Mouse (Mus musculus) kidney, embryonic 14.5 days (tissue): ENCODE results near the gene Rcor3. TPM values are rescaled to one million over a fixed set of nuclear protein-coding genes. Genes with fewer than 3 reads are reported as not detected.

ENCODE experiments used
- ATAC-seq: fragments of 200-750 bp; cut with Nextera tagmentation; 2 replicates; pipeline ENCODE4 v1.8.0; 2017; ENCODE audit warnings: moderate number of reproducible peaks, mild to moderate bottlenecking, moderate TSS enrichment, moderate library complexity; ENCODE audit not compliant: low FRiP score, low TSS enrichment
- H3K27ac ChIP-seq: fragments of 300-500 bp; sonication (generic); 2 replicates; pipeline ENCODE4 v1.5.1; 2014; ENCODE audit warnings: low read depth, mild to moderate bottlenecking, low read length, moderate library complexity, mixed read lengths
- H3K27me3 ChIP-seq: fragments of 300-500 bp; sonication (generic); 2 replicates; pipeline ENCODE4 v1.6.1; 2014; ENCODE audit warnings: mild to moderate bottlenecking, low read length; ENCODE audit not compliant: control insufficient read depth, insufficient read depth
- H3K36me3 ChIP-seq: fragments of 300-500 bp; sonication (generic); 2 replicates; pipeline ENCODE4 v1.6.1; 2014; ENCODE audit warnings: low read length, mixed read lengths; ENCODE audit not compliant: control insufficient read depth, insufficient read depth
- H3K4me1 ChIP-seq: fragments of 300-500 bp; sonication (generic); 2 replicates; pipeline ENCODE4 v1.6.1; 2014; ENCODE audit warnings: low read length, mixed read lengths; ENCODE audit not compliant: control insufficient read depth, insufficient read depth
- H3K4me2 ChIP-seq: fragments of 300-500 bp; sonication (generic); replicated peaks from 2 replicates; pipeline ENCODE4 v1.6.1; 2014; ENCODE audit warnings: low read depth, mild to moderate bottlenecking, low read length
- H3K4me3 ChIP-seq: fragments of 300-500 bp; sonication (generic); 2 replicates; pipeline ENCODE4 v1.5.1; 2014; ENCODE audit warnings: mild to moderate bottlenecking, low read length
- H3K9ac ChIP-seq: fragments of 300-500 bp; sonication (generic); 2 replicates; pipeline ENCODE4 v1.6.1; 2014; ENCODE audit warnings: low read depth, mild to moderate bottlenecking, low read length, moderate library complexity
- H3K9me3 ChIP-seq: fragments of 300-500 bp; sonication (generic); 2 replicates; pipeline ENCODE4 v1.6.1; 2016; ENCODE audit warnings: low read length; ENCODE audit not compliant: control insufficient read depth
- WGBS: fragments of 180-500 bp; shearing (Covaris S2); extraction: QIAGEN DNeasy Blood & Tissue Kit; methylation state at CpG from one replicate; pipeline ENCODE4 v1.1.7; 2014; 5-methylcytosine and 5-hydroxymethylcytosine counted together
- polyA plus RNA-seq: library from polyadenylated mRNA; unstranded; fragments of >200 nt; fragmentation: Nextera tagmentation; extraction: Ambion mirVana; gene quantifications from 2 replicates; pipeline ENCODE4 v1.2.1, GENCODE M21; 2014

Gene Rcor3
- polyA plus RNA-seq, 1 experiment from 2014 or later: 25.1 TPM

DNA sequence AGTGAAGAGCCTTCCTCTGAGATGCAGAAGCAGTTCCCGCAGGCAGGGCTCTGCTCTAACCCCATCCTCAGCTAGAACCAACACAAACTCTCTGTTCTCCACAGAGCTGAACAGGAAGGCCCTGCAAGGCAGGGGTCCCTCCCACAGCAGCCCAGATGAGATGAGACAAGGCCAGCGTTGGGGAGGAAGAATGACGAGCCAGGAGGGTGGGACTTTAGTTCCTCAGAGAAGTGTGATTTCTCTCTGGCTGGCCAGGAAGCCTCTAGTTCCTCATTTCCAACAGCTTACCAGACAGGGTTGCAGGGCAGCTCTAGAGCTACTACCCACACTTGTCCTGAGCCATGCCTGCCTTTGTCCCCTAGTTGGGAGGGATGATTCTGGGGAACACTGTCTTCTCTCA is 59.5 kb downstream of the Rcor3 start:
- ATAC-seq: no peak
- peaks cover 10% of the 10 kb centered on the region for H3K9me3 ChIP-seq
- H3K4me3 ChIP-seq: no peak overlapping the region
- peaks cover 23% of the 10 kb centered on the region for H3K4me1 ChIP-seq
- peak overlapping the region; percentile 76 for H3K27ac ChIP-seq
- H3K36me3 ChIP-seq: no peaks in the 10 kb centered on the region
- 29% methylated on average over 3 of the region's 3 CpGs for WGBS
- no peaks in the 10 kb centered on the region for H3K27me3 ChIP-seq
- no peak overlapping the region for H3K9ac ChIP-seq
- no peak overlapping the region for H3K4me2 ChIP-seq

DNA sequence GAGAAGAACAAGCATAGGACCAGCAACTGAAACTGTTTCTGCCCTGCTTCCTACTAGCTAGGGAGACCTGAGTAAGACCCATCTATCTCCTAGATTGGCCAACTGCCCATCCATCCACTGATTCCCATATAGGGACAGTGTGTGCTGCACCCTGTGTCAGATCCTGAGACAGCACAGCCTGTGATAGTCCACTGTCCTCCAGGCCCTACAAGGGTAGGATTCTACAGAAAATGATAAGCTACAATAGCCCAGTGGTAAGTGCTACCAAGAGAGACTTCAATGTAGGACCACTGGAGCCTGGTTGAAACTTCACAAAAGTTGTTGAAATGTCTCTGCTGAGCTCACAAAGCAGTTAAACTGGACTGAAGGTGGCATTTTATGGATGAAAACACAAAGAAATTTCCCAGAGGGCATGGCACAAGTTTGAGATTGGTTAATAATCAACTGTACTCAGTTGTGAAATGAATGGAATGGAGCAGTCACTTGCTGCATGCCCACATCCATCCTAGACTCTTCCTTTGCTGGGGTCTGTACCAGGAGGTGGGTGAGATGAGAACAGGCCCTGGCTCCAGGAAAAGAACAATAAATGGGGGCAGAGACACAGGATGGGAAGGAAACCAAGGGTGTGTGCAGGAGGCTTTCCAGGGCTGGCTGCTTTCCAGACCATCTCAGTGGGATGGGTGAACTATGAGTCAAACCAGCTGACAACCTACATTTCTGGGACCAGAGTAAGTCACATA is 60.9 kb downstream of the Rcor3 start:
- ATAC-seq: no peak
- H3K9ac ChIP-seq: no peak overlapping the region
- peak overlapping the region; percentile 83; the same call in 1 of the 2 replicates for H3K27ac ChIP-seq
- H3K36me3 ChIP-seq: no peaks in the 10 kb centered on the region
- peaks cover 23% of the 10 kb centered on the region for H3K4me1 ChIP-seq
- peaks cover 10% of the 10 kb centered on the region for H3K9me3 ChIP-seq
- H3K4me3 ChIP-seq: no peak overlapping the region
- no peak overlapping the region for H3K4me2 ChIP-seq
- no peaks in the 10 kb centered on the region for H3K27me3 ChIP-seq

DNA sequence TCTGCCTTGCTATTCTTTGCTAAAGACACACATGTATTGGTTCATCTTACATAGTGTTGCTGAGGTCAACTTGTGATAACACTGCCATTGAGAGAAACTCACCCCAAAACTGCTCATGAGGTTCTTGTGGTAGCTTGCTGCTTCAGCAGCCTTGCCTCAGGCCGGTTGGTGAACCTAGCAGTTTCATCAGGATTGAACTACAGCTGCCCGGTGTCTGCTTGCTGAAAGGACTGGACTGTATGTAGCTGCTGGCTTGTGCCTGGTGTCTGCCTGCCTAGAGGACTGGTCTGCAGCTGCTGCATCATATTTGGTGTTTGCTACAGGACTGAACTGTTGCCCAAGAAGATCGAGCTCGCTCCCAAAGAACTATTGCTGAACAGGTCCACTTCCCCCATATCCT is 61.8 kb downstream of the Rcor3 start:
- 74% methylated on average over 4 of the region's 4 CpGs for WGBS
- ATAC-seq: no peak
- H3K27ac ChIP-seq: peak overlapping the region; percentile 83; the same call in 1 of the 2 replicates
- H3K36me3 ChIP-seq: no peaks in the 10 kb centered on the region
- no peak overlapping the region for H3K4me3 ChIP-seq
- peaks cover 3% of the 10 kb centered on the region for H3K9me3 ChIP-seq
- H3K27me3 ChIP-seq: no peaks in the 10 kb centered on the region
- no peak overlapping the region for H3K9ac ChIP-seq
- peaks cover 24% of the 10 kb centered on the region for H3K4me1 ChIP-seq
- H3K4me2 ChIP-seq: no peak overlapping the region

DNA sequence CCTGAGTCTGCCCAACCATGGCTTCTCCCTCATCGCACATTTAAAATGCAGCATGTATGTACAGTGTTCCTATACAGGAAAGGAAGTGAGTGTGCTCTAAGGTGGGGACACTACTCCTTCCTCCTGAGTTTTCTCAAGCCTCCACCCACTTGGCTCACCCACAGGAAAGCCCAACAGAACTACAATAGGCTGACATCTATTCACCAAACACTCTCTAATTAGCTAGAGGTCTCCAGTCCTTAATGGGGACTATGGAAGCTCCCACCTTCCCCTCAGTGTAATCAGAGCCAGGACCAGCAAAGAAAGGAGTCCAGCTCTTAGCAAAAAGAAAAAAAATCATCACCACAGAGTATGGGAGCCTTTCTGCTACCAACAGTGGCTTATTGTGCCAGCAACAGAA is 63.0 kb downstream of the Rcor3 start:
- no peak overlapping the region for H3K27ac ChIP-seq
- 80% methylated on average over 1 of the region's 1 CpGs for WGBS

DNA sequence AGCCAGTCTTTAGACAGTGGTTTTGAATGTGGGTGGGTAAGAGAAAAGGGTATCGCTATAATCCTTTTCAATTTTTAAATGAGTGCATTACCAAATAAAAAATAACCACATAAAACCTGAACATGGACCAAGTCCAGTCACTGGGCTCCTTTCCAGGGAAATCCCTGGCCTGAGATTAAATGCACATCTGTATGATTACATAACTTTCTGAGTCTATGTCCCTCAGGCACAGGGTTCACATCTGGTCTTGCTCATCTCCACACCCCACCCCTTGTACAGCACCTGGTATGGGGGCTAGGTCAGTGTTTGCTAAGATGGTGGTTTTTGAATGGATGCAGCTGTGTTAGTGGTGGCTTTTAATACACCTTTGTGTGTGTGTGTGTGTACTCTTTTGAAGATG is 65.4 kb downstream of the Rcor3 start:
- Histone ChIP-seq H3K36me3 (no peaks in the 10 kb centered on the region), H3K27me3 (no peaks in the 10 kb centered on the region), H3K4me3 (no peak overlapping the region), H3K9ac (no peak overlapping the region), H3K9me3 (no peaks in the 10 kb centered on the region), H3K27ac (no peak overlapping the region), H3K4me2 (no peak overlapping the region), H3K4me1 (peaks cover 24% of the 10 kb centered on the region)
- no peak for ATAC-seq
- WGBS: 93% methylated on average over 1 of the region's 1 CpGs

More for the DNA sequence above, 63.0 kb downstream of the Rcor3 start:
- Histone ChIP-seq H3K9me3 (no peaks in the 10 kb centered on the region), H3K27me3 (no peaks in the 10 kb centered on the region), H3K4me3 (no peak overlapping the region), H3K9ac (no peak overlapping the region), H3K4me1 (peaks cover 36% of the 10 kb centered on the region), H3K36me3 (no peaks in the 10 kb centered on the region), H3K4me2 (no peak overlapping the region)
- ATAC-seq: no peak

DNA sequence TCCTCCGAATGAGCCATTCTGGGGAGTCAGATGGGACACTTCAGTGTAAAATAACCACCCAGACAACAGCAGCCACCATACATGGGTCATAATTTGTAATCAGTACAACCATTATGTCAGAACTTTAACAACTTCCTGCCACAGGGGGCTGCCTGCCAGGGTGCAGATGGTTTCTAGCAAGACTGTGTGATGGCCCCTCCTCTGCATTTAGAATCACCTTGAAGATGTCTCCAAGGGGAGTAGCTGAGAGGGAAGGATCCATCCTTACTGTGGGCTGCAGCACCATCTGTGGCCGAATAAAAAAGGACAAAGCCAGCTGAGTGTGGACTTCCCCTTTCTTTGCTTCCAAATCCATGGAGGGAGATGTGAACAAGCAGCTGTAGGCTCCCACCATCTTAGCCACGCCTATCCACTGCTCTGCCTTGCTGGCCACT is 67.2 kb downstream of the Rcor3 start:
- Histone ChIP-seq H3K27me3 (no peaks in the 10 kb centered on the region), H3K27ac (peak overlapping the region; percentile 80), H3K4me2 (peak overlapping the region; percentile 46), H3K4me1 (peaks cover 15% of the 10 kb centered on the region; the same call in 1 of the 2 replicates), H3K9me3 (no peaks in the 10 kb centered on the region), H3K36me3 (peaks cover 12% of the 10 kb centered on the region; the same call in 1 of the 2 replicates), H3K4me3 (peak overlapping the region; percentile 13; the same call in 1 of the 2 replicates), H3K9ac (0 out of 2 replicates have a peak overlapping the region, but pooled peaks have one; percentile 31)
- 22% methylated on average over 3 of the region's 3 CpGs for WGBS
- peak; percentile 65; the same call in 1 of the 2 replicates for ATAC-seq

DNA sequence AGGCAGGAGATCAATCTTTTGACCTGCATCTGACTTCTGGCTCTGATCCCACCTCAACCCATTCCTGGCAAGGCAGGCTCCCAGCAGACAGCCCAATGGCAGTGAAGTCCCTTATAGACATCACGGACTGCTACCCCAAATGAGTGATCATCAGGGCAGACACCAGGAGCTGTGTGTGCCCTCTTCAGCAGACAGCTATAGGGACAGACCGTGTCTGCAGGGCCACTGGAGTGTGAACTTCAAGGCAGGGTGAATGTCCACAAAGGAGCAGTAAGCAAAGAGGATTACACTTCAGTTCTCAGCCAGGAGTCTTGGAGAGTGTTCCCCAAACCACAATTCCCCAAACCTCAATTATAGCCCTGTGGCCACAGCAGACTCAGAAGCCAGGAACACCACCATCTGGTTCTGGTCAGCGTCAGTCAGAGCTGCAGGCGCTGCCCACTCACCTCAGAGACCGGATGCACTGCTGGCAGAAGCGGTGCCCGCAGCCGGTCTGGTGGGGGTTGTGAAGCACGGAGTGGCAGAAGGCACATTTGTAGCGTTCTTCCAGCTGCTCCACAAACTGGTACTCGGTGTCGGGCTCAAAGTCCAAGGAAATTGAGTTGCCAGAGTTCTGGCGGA is 67.8 kb downstream of the Rcor3 start:
- 20% methylated on average over 13 of the region's 13 CpGs for WGBS

DNA sequence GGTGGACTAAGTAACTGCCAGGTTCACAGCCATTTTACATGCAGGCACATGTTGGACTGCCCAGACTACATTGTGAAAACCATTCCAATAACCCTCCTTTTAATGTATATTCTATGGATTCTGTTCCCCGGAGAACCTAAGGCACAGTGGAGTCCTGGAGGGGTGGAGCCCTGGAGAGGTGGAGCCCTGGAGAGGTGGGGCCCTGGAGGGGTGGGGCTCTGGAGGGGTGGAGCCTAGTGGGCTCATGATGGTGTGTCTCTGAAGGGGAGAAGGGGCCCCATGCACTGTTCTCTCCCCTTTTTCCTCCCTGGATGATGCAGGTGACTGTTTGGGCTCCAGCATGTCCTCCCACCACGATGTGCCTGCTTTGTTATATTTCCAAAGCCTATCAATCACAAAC is 69.7 kb downstream of the Rcor3 start:
- Histone ChIP-seq H3K9me3 (peaks cover 7% of the 10 kb centered on the region; the same call in 1 of the 2 replicates), H3K36me3 (peaks cover 21% of the 10 kb centered on the region; the same call in 1 of the 2 replicates), H3K4me2 (no peak overlapping the region), H3K9ac (no peak overlapping the region), H3K4me3 (no peak overlapping the region), H3K27ac (no peak overlapping the region), H3K27me3 (no peaks in the 10 kb centered on the region), H3K4me1 (peaks cover 15% of the 10 kb centered on the region; the same call in 1 of the 2 replicates)
- no peak for ATAC-seq
- WGBS: 40% methylated on average over 2 of the region's 2 CpGs

More for the DNA sequence above, 67.8 kb downstream of the Rcor3 start:
- peak; percentile 53; the same call in 1 of the 2 replicates for ATAC-seq
- peak overlapping the region; percentile 46 for H3K4me2 ChIP-seq
- H3K27me3 ChIP-seq: no peaks in the 10 kb centered on the region
- peak overlapping the region; percentile 31; the same call in 1 of the 2 replicates for H3K9ac ChIP-seq
- peaks cover 15% of the 10 kb centered on the region; the same call in 1 of the 2 replicates for H3K4me1 ChIP-seq
- peaks cover 17% of the 10 kb centered on the region; the same call in 1 of the 2 replicates for H3K36me3 ChIP-seq
- peak overlapping the region; percentile 80 for H3K27ac ChIP-seq
- H3K9me3 ChIP-seq: no peaks in the 10 kb centered on the region
- H3K4me3 ChIP-seq: peak overlapping the region; percentile 13; the same call in 1 of the 2 replicates

DNA sequence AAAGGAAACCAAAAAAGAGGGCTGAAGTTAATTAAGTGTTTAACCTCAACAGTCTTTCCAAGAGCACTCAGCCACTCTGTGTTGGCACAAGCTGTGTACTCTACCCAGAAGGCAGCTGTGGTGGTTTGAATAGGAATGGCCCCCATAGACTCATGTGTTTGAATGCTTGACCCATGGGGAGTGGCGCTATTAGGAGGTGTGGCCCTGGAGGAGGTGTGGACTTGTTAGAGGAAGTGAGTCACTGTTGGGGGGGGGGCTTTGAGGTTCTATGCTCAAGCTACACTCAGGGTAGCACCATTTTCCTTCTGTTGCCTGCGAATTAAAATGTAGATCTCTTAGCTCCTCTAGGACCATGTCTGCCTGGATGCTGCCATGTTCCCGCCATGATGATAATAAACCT is 70.9 kb downstream of the Rcor3 start:
- 96% methylated on average over 3 of the region's 3 CpGs for WGBS
- Histone ChIP-seq H3K4me3 (no peak overlapping the region), H3K9ac (no peak overlapping the region), H3K4me2 (no peak overlapping the region), H3K4me1 (peaks cover 15% of the 10 kb centered on the region; the same call in 1 of the 2 replicates), H3K27ac (no peak overlapping the region), H3K36me3 (peaks cover 24% of the 10 kb centered on the region; the same call in 1 of the 2 replicates), H3K9me3 (peaks cover 7% of the 10 kb centered on the region; the same call in 1 of the 2 replicates), H3K27me3 (no peaks in the 10 kb centered on the region)
- ATAC-seq: no peak
